Mouse (Mus musculus) liver, embryonic 14.5 days (tissue): ENCODE measurements around the gene Ang4.

Experiments
- CTCF ChIP-seq: IDR thresholded peaks from 2 replicates; pipeline ENCODE4 v1.5.1; 2016; ENCODE audit warnings: antibody characterized with exemption, low read depth, control low read depth
- EP300 ChIP-seq: IDR thresholded peaks from 2 replicates; pipeline ENCODE4 v1.6.1; 2016; ENCODE audit warnings: antibody characterized with exemption, low read depth

- TF ChIP-seq CTCF (no peak), EP300 (no peak)
Observed at GRCm38 (mm10) chr14:51739150-51739993, 34.0 kb downstream of the Ang4 start.
